Mouse (Mus musculus): ENCODE measurements around the gene Car3.

The Car3 gene

GRCm38 (mm10) chr3:14907271-14907670, 44.0 kb downstream of the Car3 start:
- DNase-seq (ENCODE audit: low spot score in 2 of 2): no peak

DNA sequence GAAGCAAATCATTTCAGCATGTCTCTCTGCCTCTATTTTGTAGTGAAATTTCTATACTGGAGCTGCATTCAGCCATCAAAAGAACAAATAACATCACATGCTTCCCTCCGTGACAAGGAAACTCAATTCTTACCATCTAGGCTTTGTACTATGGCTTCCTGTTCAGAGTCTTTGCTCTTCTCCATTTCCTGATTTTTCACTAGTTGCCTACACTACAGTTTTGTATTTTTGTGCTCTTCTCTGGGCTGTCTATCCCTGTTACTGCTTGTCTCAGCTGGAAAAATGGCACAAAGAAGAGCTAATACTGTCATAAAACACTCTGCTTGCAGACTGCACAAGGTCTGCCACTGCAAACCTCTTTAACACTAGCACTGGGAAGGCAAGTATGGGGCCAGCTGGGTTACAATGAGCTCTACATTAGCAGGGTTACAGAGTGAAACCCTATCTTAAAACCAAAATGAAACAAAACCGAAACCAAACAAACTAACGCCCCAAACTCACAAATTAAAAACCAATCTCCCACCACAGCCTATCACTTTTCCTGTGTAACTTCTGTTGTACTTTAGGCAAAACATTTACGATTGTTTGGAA, 48.8 kb downstream of the Car3 start:
- no peak for DNase-seq (ENCODE audit: low spot score in 2 of 2)

GRCm38 (mm10) chr3:14913774-14914173, 50.5 kb downstream of the Car3 start:
- DNase-seq (ENCODE audit: low spot score in 2 of 2): no peak

GRCm38 (mm10) chr3:14915355-14915754, 52.0 kb downstream of the Car3 start:
- DNase-seq (ENCODE audit: low spot score in 2 of 2): no peak

- no peak for DNase-seq (ENCODE audit: low spot score in 2 of 2)
Measured at GRCm38 (mm10) chr3:14917261-14917660, 53.9 kb downstream of the Car3 start.

All from cerebellum, postnatal 4 days (tissue).